Mouse (Mus musculus): ENCODE results near the gene Cd69. TPM values are rescaled to one million over a fixed set of nuclear protein-coding genes. Genes with fewer than 3 reads are reported as not detected.
A peak's percentile ranks its signal among the peaks of the same experiment; 100 is the strongest.

Cd69 gene
- polyA plus RNA-seq, 1 experiment from 2014 or later: not detected

DNA sequence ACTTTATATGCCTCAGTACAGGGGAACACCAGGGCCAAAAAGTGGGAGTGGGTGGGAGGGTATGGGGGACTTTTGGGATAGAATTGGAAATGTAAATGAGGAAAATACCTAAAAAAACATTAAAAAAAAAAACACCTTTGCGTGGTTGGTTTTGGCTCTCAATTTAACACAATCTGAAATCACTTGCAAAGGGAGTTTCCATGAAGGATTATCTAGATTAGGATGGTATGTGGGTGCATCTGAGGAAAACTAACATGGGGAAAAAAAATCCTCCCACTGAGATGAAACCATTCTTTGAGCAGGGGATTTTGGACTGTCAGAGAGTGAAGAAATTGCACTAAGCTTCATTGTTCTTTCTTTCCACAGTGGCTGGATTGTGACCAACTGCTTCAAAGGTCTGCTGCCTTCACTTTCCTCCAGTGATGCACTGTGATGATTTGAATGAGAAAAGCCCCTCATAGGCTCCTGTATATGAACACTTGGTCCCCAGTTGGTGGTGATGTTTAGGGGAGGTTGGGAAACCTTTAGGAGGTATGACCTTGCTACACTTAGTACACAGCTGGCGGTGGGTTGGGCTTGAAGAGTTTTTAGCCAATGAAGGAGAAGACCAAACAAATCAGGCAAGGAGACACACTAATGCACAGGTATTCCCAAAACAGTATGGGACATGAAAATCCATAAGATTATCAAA lies 38.4 kb downstream of the Cd69 start:
- peaks cover 24% of the 10 kb centered on the region for H3K27me3 ChIP-seq
- no peak for TF ChIP-seq CTCF (IDR thresholded peaks at IDR 0.05)
- peak; percentile 79 for DNase-seq (ENCODE audit: low read depth, low spot score)
- ChIA-PET POLR2A (interaction anchor here (0.9 to 2.9 kb wide), 4 partner anchors 21 to 55 kb away, joined by 3 to 41 read pairs (median 6); partner anchors contain the start of gene Clec2d), CTCF (interaction anchor here (0.6 to 5.0 kb wide), 13 partner anchors 11 to 148 kb away, joined by 3 to 80 read pairs (median 7); partner anchors contain the start of gene Clec2d)
- peak; percentile 32 for ATAC-seq
- in situ Hi-C loops (cut with MboI; ENCODE audit: low pct_unique_long_range_greater_than_20kb): no loop called here

DNA sequence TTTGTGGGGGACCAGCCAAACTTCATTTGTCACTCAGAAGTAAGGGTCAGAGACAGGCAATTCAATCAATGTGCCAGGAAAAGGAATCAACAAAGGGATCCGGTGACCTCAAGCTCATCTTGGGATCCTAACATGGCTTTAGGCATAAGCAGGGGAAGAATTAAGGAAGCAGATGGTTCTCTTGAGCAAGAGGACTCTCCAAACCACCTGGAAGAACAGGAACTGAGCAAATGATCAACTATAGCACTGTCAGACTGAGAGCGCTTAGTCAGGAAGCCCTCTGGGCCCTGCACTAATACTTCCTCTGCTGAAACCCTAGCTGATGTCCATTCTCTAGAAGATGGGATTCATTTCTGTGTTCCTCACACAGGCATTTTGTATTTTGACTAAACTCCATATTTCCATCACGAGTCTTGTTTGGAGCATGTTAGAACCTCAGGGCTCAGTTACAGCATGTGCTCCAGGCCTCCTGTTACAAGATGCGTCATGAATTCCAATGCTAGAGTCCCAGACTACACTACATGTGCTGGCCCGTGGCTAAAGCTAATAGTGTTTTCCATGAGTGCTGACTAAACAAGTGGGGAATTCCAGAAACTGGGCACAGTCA lies 39.3 kb downstream of the Cd69 start:
- ChIA-PET CTCF (interaction anchor here (2.7 to 5.0 kb wide), 4 partner anchors 20 to 57 kb away, joined by 11 to 80 read pairs (median 16); partner anchors contain the start of gene Clec2d), POLR2A (interaction anchor here (0.6 to 2.9 kb wide), 2 partner anchors 22 to 54 kb away, joined by 3 to 41 read pairs; partner anchors contain the start of gene Clec2d)
- in situ Hi-C loops (cut with MboI; ENCODE audit: low pct_unique_long_range_greater_than_20kb): no loop called here
- TF ChIP-seq CTCF (IDR thresholded peaks at IDR 0.05): no peak
- peak; percentile 28 for ATAC-seq
- DNase-seq (ENCODE audit: low read depth, low spot score): no peak
- H3K27me3 ChIP-seq: peaks cover 21% of the 10 kb centered on the region

DNA sequence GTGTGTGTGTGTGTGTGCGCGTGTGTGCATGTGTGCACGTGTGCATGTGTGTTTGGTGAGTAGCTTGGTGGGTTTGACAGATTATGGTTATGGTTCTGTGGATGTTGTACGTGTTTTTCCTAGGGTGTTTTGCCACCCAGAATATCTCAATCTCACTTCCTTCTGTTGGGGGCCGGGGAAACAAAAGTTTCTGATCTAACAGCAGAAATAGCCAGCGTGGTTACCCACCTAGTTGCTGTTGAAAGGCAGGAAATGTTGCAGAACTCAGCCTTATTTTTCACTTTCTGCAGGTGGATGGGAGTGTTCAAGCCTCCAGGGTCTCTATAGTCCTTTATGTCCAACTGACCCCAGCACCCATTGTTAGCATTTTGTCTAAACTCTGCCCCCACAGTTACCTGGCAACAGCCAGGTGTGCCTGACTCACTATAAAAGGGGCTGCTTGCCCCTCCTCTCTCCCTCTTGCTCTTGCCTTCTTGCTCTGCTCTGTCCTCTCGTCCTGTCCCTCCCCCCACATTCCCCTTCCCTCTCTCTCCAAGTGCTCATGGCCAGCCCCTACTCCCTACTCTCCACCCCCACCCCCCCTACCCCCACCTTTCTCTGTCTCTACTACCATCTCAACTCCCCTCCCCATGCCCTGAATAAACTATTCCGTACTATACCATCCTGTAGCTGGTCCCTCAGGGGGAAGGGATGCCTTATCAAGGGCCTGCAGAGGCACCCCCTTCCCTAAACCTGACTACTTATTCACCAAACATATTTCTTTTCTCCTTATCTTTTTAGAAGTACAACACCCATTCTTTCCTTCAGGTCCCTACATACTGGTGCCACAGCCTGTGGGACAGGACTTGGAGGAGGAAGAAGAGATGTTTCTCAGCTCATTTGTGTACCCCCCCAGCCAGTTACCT lies 40.5 kb downstream of the Cd69 start:
- ChIA-PET POLR2A (interaction anchor here (1.5 kb wide), 1 partner anchor 53 kb away, joined by 6 read pairs; no protein-coding TSS in a partner anchor), CTCF (interaction anchor here (1.5 to 5.0 kb wide), 3 partner anchors 17 to 55 kb away, joined by 3 to 80 read pairs (median 11); partner anchors contain the start of gene Clec2d)
- in situ Hi-C loops (cut with MboI; ENCODE audit: low pct_unique_long_range_greater_than_20kb): no loop called here

DNA sequence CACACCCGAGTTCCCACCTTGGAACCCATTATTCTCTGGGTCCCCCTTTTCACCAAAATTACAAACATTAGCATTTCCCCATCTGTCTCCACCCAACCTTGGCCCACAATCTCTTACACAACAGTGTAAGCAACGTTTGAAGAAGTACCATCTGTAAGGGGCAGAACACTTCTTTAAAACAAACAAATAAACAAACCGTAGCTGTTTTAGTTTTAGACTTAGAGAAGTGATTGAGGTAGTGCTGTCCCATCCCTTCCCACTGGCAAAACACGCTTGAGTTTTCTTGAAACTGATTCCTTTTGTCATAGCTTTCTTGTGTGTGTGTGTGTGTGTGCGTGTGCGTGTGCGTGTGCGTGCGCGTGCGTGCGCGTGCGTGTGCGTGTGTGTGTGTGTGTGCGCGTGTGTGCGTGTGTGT lies 41.3 kb downstream of the Cd69 start:
- in situ Hi-C loops (cut with MboI; ENCODE audit: low pct_unique_long_range_greater_than_20kb): no loop called here
- ATAC-seq: no peak
- DNase-seq (ENCODE audit: low read depth, low spot score): no peak
- TF ChIP-seq CTCF (IDR thresholded peaks at IDR 0.05): no peak
- ChIA-PET POLR2A (interaction anchor here (1.5 kb wide), 1 partner anchor 52 kb away, joined by 6 read pairs; no protein-coding TSS in a partner anchor), CTCF (interaction anchor here (0.9 to 1.5 kb wide), 2 partner anchors 16 to 52 kb away, joined by 3 read pairs; no protein-coding TSS in a partner anchor)
- peaks cover 4% of the 10 kb centered on the region for H3K27me3 ChIP-seq

More for the DNA sequence above, 40.5 kb downstream of the Cd69 start:
- TF ChIP-seq CTCF (IDR thresholded peaks at IDR 0.05): no peak
- ATAC-seq (no peak), DNase-seq (ENCODE audit: low read depth, low spot score) (no peak)
- H3K27me3 ChIP-seq: peaks cover 10% of the 10 kb centered on the region

DNA sequence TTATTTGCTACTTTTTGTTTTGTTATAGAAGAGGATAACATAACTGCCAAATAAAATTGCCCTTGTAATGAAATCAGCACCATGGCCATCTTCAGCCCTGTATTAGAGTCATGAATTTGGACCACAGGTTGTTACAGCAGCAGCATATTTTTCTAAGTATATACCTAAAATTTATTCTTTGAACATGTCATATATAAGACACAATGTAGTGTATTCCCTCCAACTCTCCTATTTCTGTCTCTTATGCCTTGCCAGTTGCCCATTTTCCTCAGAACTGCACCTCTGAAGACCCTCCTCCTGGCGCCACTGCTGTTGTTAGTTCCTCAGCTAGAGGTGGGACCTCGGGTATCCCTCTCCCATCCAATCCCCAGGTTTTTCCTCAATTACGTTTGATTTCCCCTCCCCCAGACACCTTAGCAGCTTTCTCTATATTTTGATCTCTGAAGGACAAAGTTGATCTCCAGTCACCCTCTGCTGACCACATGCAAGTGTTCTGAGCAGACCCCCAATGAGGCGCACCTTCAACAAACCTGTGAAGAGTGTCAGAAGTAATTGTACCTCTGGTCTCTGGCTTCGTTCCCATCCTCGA lies 41.8 kb downstream of the Cd69 start:
- no peak for DNase-seq (ENCODE audit: low read depth, low spot score)
- TF ChIP-seq CTCF (IDR thresholded peaks at IDR 0.05): no peak
- CTCF ChIA-PET: interaction anchor here (0.9 to 1.5 kb wide), 2 partner anchors 16 to 51 kb away, joined by 3 read pairs; no protein-coding TSS in a partner anchor

DNA sequence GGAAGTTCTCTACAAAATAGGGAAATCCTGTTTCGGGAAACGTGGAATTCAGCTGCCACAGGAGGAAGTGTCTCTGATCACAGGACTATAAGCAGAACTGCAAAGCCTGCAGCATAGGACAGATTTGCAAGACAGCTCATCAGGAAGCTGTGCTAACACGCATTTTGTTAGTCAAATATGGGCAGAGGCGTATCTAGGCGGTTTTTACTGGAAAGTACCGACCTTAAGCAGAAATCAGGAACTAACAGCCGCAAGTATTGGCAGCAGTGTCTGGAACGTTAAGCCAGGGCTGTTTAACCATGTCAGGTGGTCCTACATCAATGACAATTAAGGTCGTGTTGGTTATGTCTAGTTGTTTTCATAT lies 42.4 kb downstream of the Cd69 start:
- CTCF ChIA-PET: interaction anchor here (1.5 to 3.9 kb wide), 2 partner anchors 15 to 51 kb away, joined by 3 to 23 read pairs; partner anchors contain the start of gene Clec2d
- no peak for TF ChIP-seq CTCF (IDR thresholded peaks at IDR 0.05)
- DNase-seq (ENCODE audit: low read depth, low spot score): no peak

More for the DNA sequence above, 41.8 kb downstream of the Cd69 start:
- POLR2A ChIA-PET: no interaction called here
- in situ Hi-C loops (cut with MboI; ENCODE audit: low pct_unique_long_range_greater_than_20kb): no loop called here
- ATAC-seq: no peak
- H3K27me3 ChIP-seq: no peaks in the 10 kb centered on the region

DNA sequence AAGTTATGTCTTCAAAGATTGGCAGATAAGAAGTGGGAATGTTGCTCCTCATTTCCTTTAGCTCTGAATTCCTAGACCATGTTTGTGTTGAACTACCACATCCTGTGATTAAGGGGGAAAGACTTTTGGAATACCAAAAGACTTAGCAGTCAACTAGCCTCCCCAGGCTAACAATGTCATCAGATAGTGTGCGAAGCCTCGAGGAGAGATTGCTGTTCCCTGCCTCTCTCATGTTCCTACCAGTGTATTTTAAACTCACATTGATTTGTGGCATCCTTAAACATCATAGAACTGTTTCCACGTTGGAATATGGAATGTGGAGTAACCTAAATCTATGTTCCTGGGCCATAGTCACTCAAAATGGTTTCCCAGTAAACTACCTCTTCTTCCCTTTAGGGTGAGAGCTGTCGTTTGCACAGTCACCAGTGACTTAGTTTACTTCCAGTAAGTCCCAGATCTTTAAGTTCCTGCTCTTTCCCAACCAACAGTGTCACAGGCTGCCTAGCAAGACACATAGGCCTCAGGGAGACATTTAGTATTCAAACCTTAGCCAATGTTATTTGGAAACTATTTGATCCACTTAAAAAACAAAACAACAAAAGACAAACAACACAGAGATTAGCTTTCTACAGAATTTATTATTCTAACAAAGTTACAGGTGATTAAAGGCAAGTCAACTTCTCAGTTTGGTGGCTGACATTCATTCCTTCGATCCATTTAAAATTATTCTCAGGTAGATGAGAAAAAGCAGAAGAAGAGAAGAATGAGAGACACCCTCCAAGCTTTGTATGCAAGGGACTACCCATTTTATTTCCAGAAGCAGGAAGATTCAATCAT lies 43.0 kb downstream of the Cd69 start:
- DNase-seq (ENCODE audit: low read depth, low spot score) (no peak), ATAC-seq (peak; percentile 14)
- no peaks in the 10 kb centered on the region for H3K27me3 ChIP-seq
- no peak for TF ChIP-seq CTCF (IDR thresholded peaks at IDR 0.05)
- CTCF ChIA-PET: interaction anchor here (3.9 kb wide), 1 partner anchor 51 kb away, joined by 23 read pairs; the partner anchor contains the start of gene Clec2d
- in situ Hi-C loops (cut with MboI; ENCODE audit: low pct_unique_long_range_greater_than_20kb): no loop called here
- POLR2A ChIA-PET: no interaction called here

More for the DNA sequence above, 42.4 kb downstream of the Cd69 start:
- POLR2A ChIA-PET: no interaction called here
- ATAC-seq: no peak
- in situ Hi-C loops (cut with MboI; ENCODE audit: low pct_unique_long_range_greater_than_20kb): no loop called here
- no peaks in the 10 kb centered on the region for H3K27me3 ChIP-seq

DNA sequence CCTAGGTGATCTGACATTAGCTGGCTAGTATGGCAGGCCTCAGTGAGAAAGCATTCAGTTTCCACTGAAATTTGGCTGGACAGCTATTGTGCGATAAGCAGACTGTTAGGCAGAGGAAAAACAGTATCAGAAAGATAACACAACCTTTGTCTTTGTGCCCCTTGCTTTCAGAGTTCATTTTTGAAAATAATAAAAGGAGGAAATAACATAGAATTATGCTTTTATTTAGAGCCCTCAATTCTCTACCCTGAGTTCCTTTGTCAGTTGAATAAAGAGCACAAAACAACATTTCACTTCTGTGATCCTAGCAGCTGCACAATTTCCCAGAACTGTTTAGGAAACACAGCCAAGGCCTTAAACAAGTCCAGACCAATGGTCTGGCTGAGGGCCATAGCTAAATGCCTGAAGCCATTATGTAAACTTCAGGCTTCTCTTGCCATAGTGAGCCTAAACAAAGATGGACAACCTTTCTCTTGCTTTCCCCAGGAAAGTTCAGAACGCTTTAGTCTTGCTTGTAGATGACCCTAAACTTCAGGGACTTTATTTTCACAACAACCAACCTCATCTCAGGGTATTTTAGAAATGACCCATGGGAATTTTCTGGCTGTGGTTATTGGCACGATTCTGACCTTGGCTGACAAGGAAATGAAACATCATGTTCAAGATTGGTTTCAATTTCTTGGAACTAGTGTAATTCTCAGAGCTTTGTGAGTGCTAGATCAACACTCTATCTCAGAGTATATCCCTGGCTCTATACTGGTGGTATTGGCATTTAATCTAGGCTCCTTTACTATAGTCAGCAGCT lies 45.3 kb downstream of the Cd69 start:
- ChIA-PET POLR2A (interaction anchor here (1.0 to 1.6 kb wide), 6 partner anchors 11 to 49 kb away, joined by 4 to 9 read pairs (median 5); partner anchors contain the start of gene Clec2d), CTCF (interaction anchor here (1.0 to 3.9 kb wide), 5 partner anchors 8 to 49 kb away, joined by 3 to 23 read pairs (median 9); partner anchors contain the start of gene Clec2d)
- in situ Hi-C loops (cut with MboI; ENCODE audit: low pct_unique_long_range_greater_than_20kb): no loop called here
- peak; percentile 42 for ATAC-seq
- no peak for DNase-seq (ENCODE audit: low read depth, low spot score)
- no peaks in the 10 kb centered on the region for H3K27me3 ChIP-seq
- TF ChIP-seq CTCF (IDR thresholded peaks at IDR 0.05): no peak
